Mouse (Mus musculus): ENCODE data around the gene Tmem150b. TPM values are rescaled to one million over a fixed set of nuclear protein-coding genes. Genes with fewer than 3 reads are reported as not detected.

The Tmem150b gene
- total and polyA plus RNA-seq, 3 experiments: 0.31 to 1.4 TPM; not detected in 1

- TF ChIP-seq MAFK (IDR thresholded peaks at IDR 0.05; ENCODE audit: borderline replicate concordance, low read depth, low read length) (no peak), HCFC1 (IDR thresholded peaks at IDR 0.05; ENCODE audit: low read depth, low read length) (no peak), SMC3 (IDR thresholded peaks at IDR 0.05; ENCODE audit: low read depth, low read length) (no peak), MAX (IDR thresholded peaks at IDR 0.05; ENCODE audit: low read length) (no peak), ETS1 (IDR thresholded peaks at IDR 0.05; ENCODE audit: low read depth, low read length) (no peak), UBTF (IDR thresholded peaks at IDR 0.05; ENCODE audit: borderline replicate concordance, insufficient read depth, low read depth, low read length) (no peak), POLR2AphosphoS2 (IDR thresholded peaks at IDR 0.05; ENCODE audit: low read length) (no peak), RAD21 (IDR thresholded peaks at IDR 0.05; ENCODE audit: low read depth, low read length) (no peak), TAL1 (IDR thresholded peaks at IDR 0.05; ENCODE audit: low read length) (no peak), ZMIZ1 (IDR thresholded peaks at IDR 0.05; ENCODE audit: low read depth, low read length) (no peak), RCOR1 (IDR thresholded peaks at IDR 0.05; ENCODE audit: low read depth, low read length) (no peak), CHD1 (IDR thresholded peaks at IDR 0.05; ENCODE audit: low read depth, low read length) (no peak), CHD2 (IDR thresholded peaks at IDR 0.05; ENCODE audit: low read length) (no peak), ZKSCAN1 (IDR thresholded peaks at IDR 0.05; ENCODE audit: low read depth, low read length) (no peak), ZNF384 (IDR thresholded peaks at IDR 0.05; ENCODE audit: low read depth, low read length) (no peak)
- H3K27ac ChIP-seq (ENCODE audit: control insufficient read depth, low read depth, low read length): no peak overlapping the region
- no peak for DNase-seq (ENCODE audit: low read depth, low spot score)
- no peaks in the 10 kb centered on the region for H3K36me3 ChIP-seq (ENCODE audit: control insufficient read depth in 1 of 2, insufficient read depth in 2 of 2, low read length in 2 of 2)
- no peak overlapping the region for H3K9ac ChIP-seq (ENCODE audit: control insufficient read depth, low read depth, low read length, poor library complexity, severe bottlenecking)
- H3K27me3 ChIP-seq (ENCODE audit: control insufficient read depth in 1 of 2, insufficient read depth in 2 of 2, low read length in 2 of 2): no peaks in the 10 kb centered on the region
- no peaks in the 10 kb centered on the region; the same call in 1 of the 2 replicates for H3K79me2 ChIP-seq (ENCODE audit: control insufficient read depth, insufficient read depth, low read length, poor library complexity)
- no peak overlapping the region for H3K4me3 ChIP-seq (ENCODE audit: control insufficient read depth in 1 of 2, insufficient read depth in 1 of 2, low read depth in 2 of 2, low read length in 2 of 2)
- H3K4me1 ChIP-seq (ENCODE audit: control insufficient read depth in 1 of 2, insufficient read depth in 2 of 2, low read length in 2 of 2): peaks cover 0 to 13% of the 10 kb centered on the region in 2 experiments; a peak in 3 of 4 replicates
- H3K9me3 ChIP-seq (replicated peaks; ENCODE audit: insufficient read depth, low read length): no peaks in the 10 kb centered on the region
Observed at GRCm38 (mm10) chr7:4749169-4749568, 24.1 kb upstream of the Tmem150b start.

- no peaks in the 10 kb centered on the region for H3K27me3 ChIP-seq (ENCODE audit: control insufficient read depth in 1 of 2, insufficient read depth in 2 of 2, low read length in 2 of 2)
- H3K4me3 ChIP-seq (ENCODE audit: control insufficient read depth in 1 of 2, insufficient read depth in 1 of 2, low read depth in 2 of 2, low read length in 2 of 2): no peak overlapping the region
- no peak for DNase-seq (ENCODE audit: low read depth, low spot score)
- H3K4me1 ChIP-seq (ENCODE audit: control insufficient read depth in 1 of 2, insufficient read depth in 2 of 2, low read length in 2 of 2): peaks cover 0 to 13% of the 10 kb centered on the region in 2 experiments; a peak in 3 of 4 replicates
- H3K9me3 ChIP-seq (replicated peaks; ENCODE audit: insufficient read depth, low read length): no peaks in the 10 kb centered on the region
- H3K27ac ChIP-seq (ENCODE audit: control insufficient read depth, low read depth, low read length): no peak overlapping the region; the same call in 1 of the 2 replicates
- no peaks in the 10 kb centered on the region; the same call in 1 of the 2 replicates for H3K79me2 ChIP-seq (ENCODE audit: control insufficient read depth, insufficient read depth, low read length, poor library complexity)
- H3K36me3 ChIP-seq (ENCODE audit: control insufficient read depth in 1 of 2, insufficient read depth in 2 of 2, low read length in 2 of 2): no peaks in the 10 kb centered on the region
- TF ChIP-seq E2F4 (IDR thresholded peaks at IDR 0.05; ENCODE audit: borderline replicate concordance, low read depth, low read length) (no peak), ZC3H11A (IDR thresholded peaks at IDR 0.05; ENCODE audit: low read depth, low read length) (no peak), TBP (IDR thresholded peaks at IDR 0.05; ENCODE audit: low read depth, low read length) (no peak), USF1 (IDR thresholded peaks at IDR 0.05; ENCODE audit: low read depth, low read length) (no peak), TCF12 (IDR thresholded peaks at IDR 0.05; ENCODE audit: low read depth, low read length) (no peak), JUND (IDR thresholded peaks at IDR 0.05; ENCODE audit: low read depth, low read length) (no peak), ETS1 (IDR thresholded peaks at IDR 0.05; ENCODE audit: low read depth, low read length) (no peak), SMC3 (IDR thresholded peaks at IDR 0.05; ENCODE audit: low read depth, low read length) (no peak), HCFC1 (IDR thresholded peaks at IDR 0.05; ENCODE audit: low read depth, low read length) (no peak)
- H3K9ac ChIP-seq (ENCODE audit: control insufficient read depth, low read depth, low read length, poor library complexity, severe bottlenecking): no peak overlapping the region
Observed at GRCm38 (mm10) chr7:4748321-4748720, 23.3 kb upstream of the Tmem150b start.

All from MEL (cell line).